Mouse (Mus musculus): ENCODE results near the gene Arel1. TPM values are rescaled to one million over a fixed set of nuclear protein-coding genes. Genes with fewer than 3 reads are reported as not detected.
A peak's percentile ranks its signal among the peaks of the same experiment; 100 is the strongest.

Gene Arel1
- 16.9 and 28.6 TPM in 2 replicates for polyA plus RNA-seq (2011; ENCODE audit: insufficient read depth, insufficient read length, low replicate concordance, missing spikeins)

DNA sequence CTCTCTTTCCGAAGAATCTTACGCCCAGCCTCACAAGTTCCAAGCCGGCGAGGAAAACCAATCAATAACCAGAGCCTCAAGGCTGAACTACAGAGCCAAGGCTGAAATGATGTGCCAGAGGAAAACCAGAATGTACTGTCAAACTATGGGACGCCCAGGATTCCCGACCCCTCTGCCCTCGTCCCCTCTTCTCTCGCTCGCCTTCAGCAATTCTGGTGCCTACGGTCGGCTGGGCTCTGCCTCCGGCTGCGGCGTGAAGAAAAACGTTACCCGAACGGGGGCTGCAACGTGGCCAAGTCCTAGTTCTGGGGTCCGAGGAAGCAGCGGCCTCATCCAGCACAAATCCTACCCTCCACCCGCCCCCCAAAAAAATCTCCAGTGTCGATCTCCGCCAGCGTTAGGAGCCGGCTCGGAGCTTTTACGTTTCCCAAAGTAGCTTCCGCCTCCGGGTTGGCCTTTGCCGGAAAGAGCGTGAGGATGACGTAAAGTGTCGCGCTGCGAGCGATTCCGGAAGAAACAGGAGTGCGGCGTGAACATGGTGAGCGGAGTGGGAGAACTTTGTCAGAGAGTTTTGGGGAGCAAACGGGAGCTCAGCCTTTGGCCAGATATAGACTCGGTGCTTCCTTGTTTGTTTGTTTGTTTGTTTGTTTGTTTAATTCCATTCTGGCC is at the start of gene Arel1, which contains the start of gene Fcf1:
TSS of gene Arel1 (minus strand) at position 473 of the 669 bp plus-strand sequence.
TSS of gene Fcf1 (plus strand) at position 470 of the 669 bp plus-strand sequence.
- WGBS = under 1% methylated on average over 42 of the region's 42 CpGs
- peak within 1 kb of the TSS; percentile 94 for H3K4me3 ChIP-seq (replicated peaks; ENCODE audit: control insufficient read depth, low read depth, low read length)
- TF ChIP-seq POLR2A (IDR thresholded peaks at IDR 0.05; ENCODE audit: borderline replicate concordance, control insufficient read depth, low read depth, low read length) (peak; percentile 57; the same call in 1 of the 2 replicates), CTCF (IDR thresholded peaks at IDR 0.05; ENCODE audit: control insufficient read depth, insufficient read depth, low read length) (no peak)
- peaks cover 3% of the 10 kb centered on the region for H3K4me1 ChIP-seq (ENCODE audit: control insufficient read depth, insufficient read depth, low read length)
- peak within 1 kb of the TSS; percentile 71 for H3K27ac ChIP-seq (ENCODE audit: control insufficient read depth, insufficient read depth, low read depth, low read length, poor library complexity)

DNA sequence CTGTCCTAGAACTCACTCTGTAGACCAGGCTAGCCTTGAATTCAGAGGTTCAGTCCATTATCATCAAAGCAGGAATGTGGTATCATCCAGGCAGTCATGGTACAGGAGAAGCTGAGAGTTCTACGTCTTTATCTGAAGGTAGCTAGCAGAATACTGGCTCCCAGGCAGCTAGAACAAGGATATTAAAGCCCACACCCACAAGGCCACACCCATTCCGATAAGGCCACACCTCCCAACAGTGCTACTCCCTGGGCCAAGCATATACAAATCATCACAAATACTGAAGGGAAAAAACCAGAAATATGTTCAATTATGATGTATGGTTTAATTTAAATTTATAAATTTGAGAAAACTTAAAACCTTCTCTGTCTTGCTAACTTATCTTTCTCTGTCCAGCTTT is 41.5 kb upstream of the Arel1 start:
- Histone ChIP-seq H3K4me3 (replicated peaks; ENCODE audit: control insufficient read depth, low read depth, low read length) (no peak overlapping the region), H3K4me1 (ENCODE audit: control insufficient read depth, insufficient read depth, low read length) (no peaks in the 10 kb centered on the region), H3K27ac (ENCODE audit: control insufficient read depth, insufficient read depth, low read depth, low read length, poor library complexity) (no peak overlapping the region)
- TF ChIP-seq POLR2A (IDR thresholded peaks at IDR 0.05; ENCODE audit: borderline replicate concordance, control insufficient read depth, low read depth, low read length) = no peak
- no peak for TF ChIP-seq CTCF (IDR thresholded peaks at IDR 0.05; ENCODE audit: control insufficient read depth, insufficient read depth, low read length)
- WGBS = 77% methylated on average over 2 of the region's 2 CpGs

DNA sequence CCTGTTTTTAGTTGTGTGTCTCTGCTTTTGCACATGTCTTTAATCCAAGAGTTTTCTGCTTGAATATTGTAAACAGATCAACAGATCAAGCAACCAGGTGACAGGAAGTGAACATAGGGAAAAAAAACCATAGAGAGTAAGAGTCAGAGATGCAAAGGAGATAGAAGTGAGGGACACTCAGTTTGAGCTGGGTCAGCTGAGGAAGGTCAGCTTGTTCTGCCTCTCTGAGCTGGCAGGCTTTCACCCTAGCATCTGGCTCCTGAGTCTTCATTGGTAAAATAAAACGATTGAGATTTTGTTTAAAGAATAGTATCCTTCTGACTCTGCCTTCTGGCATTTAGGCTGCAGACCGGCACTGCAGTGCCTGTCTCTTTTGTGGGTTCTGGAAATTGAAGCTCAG is 39.8 kb upstream of the Arel1 start:
- no peak for TF ChIP-seq CTCF (IDR thresholded peaks at IDR 0.05; ENCODE audit: control insufficient read depth, insufficient read depth, low read length)
- TF ChIP-seq POLR2A (IDR thresholded peaks at IDR 0.05; ENCODE audit: borderline replicate concordance, control insufficient read depth, low read depth, low read length) = no peak
- whole genome bisulfite sequencing = 84% methylated on average over 2 of the region's 2 CpGs
- H3K4me3 ChIP-seq (replicated peaks; ENCODE audit: control insufficient read depth, low read depth, low read length) = no peak overlapping the region
- no peaks in the 10 kb centered on the region for H3K4me1 ChIP-seq (ENCODE audit: control insufficient read depth, insufficient read depth, low read length)
- no peak overlapping the region for H3K27ac ChIP-seq (ENCODE audit: control insufficient read depth, insufficient read depth, low read depth, low read length, poor library complexity)

DNA sequence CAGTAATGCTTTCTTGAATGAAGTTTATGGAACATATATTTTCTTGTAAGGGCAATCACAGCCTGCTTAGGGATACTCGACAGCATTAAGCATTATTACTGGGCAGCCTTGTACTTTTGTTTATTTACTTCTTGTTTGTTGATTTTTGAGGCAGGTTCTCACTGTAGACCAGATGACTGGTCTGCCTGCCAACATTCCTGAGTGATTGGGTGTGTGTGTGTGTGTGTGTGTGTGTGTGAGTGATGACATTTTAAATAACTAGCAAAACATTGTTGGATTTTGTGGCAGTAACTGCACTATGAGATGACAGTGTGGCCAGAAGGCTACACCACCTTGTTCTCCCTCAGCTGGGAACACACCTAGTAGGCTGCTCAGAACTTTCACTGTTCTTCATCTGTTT is 39.1 kb upstream of the Arel1 start:
- 67% methylated on average over 1 of the region's 1 CpGs for WGBS
- TF ChIP-seq CTCF (IDR thresholded peaks at IDR 0.05; ENCODE audit: control insufficient read depth, insufficient read depth, low read length) (no peak), POLR2A (IDR thresholded peaks at IDR 0.05; ENCODE audit: borderline replicate concordance, control insufficient read depth, low read depth, low read length) (no peak)
- Histone ChIP-seq H3K4me3 (replicated peaks; ENCODE audit: control insufficient read depth, low read depth, low read length) (no peak overlapping the region), H3K4me1 (ENCODE audit: control insufficient read depth, insufficient read depth, low read length) (no peaks in the 10 kb centered on the region), H3K27ac (ENCODE audit: control insufficient read depth, insufficient read depth, low read depth, low read length, poor library complexity) (no peak overlapping the region)

DNA sequence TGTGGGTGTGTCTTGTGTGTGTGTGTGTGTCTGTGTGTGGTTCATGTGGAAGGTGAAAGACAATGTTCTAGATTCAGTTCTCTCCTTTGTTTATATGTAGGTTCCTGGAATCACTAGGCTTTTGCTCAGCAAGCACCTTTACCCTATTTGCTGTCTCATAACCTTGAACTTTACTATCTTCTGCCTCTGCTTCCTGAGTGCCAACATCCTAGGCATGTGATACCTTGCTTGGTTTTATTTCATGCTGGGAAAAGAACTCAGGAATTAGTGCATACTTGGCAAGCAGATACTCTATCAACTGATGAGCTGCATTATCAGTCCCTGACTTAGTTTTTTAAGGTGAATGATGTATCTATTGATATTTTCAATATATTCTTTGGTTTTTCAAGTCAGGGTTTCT is 36.3 kb upstream of the Arel1 start:
- no peaks in the 10 kb centered on the region for H3K4me1 ChIP-seq (ENCODE audit: control insufficient read depth, insufficient read depth, low read length)
- no peak overlapping the region for H3K27ac ChIP-seq (ENCODE audit: control insufficient read depth, insufficient read depth, low read depth, low read length, poor library complexity)
- no peak overlapping the region for H3K4me3 ChIP-seq (replicated peaks; ENCODE audit: control insufficient read depth, low read depth, low read length)
- TF ChIP-seq POLR2A (IDR thresholded peaks at IDR 0.05; ENCODE audit: borderline replicate concordance, control insufficient read depth, low read depth, low read length) (no peak), CTCF (IDR thresholded peaks at IDR 0.05; ENCODE audit: control insufficient read depth, insufficient read depth, low read length) (no peak)

DNA sequence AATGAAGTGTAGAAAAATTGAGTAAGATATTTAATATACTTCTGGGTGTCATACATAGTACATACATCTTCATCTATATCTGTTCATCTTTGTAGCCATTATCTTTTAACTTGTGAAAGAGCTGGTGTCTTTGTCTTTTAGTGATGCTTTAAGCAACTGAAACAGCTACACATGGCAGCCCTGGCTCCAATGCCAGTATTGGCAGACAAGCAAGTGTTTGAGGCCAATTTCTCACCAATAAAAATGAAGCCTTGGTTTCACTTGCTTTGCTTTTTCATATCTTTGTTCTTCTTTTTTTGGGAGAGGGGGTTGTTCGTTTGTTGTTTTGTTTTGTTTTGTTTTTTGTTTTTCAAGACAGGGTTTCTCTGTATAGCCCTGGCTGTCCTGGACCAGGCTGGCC is 35.5 kb upstream of the Arel1 start:
- H3K4me1 ChIP-seq (ENCODE audit: control insufficient read depth, insufficient read depth, low read length) = no peaks in the 10 kb centered on the region
- TF ChIP-seq CTCF (IDR thresholded peaks at IDR 0.05; ENCODE audit: control insufficient read depth, insufficient read depth, low read length) (no peak), POLR2A (IDR thresholded peaks at IDR 0.05; ENCODE audit: borderline replicate concordance, control insufficient read depth, low read depth, low read length) (no peak)
- 77% methylated on average over 1 of the region's 1 CpGs for WGBS
- no peak overlapping the region for H3K4me3 ChIP-seq (replicated peaks; ENCODE audit: control insufficient read depth, low read depth, low read length)
- no peak overlapping the region for H3K27ac ChIP-seq (ENCODE audit: control insufficient read depth, insufficient read depth, low read depth, low read length, poor library complexity)

DNA sequence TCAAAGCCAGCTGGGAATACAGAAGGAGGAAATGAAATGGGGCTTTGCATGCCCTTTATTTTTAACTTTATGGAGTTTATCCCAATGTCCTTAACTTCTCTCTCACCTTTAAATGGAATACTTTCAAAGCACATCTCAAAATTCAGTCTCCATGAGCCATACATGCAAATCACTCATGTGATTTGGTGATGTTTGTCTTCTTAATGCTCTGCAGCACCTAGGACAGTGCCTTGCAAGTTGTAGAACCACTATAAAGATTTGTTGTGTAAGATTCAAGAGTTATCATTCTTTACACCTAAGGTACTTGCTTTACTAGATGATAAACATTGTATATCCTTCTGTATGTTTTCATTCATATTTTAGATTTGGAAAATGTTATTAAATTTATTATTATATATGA is 28.4 kb upstream of the Arel1 start:
- no peak overlapping the region for H3K4me3 ChIP-seq (replicated peaks; ENCODE audit: control insufficient read depth, low read depth, low read length)
- H3K27ac ChIP-seq (ENCODE audit: control insufficient read depth, insufficient read depth, low read depth, low read length, poor library complexity) = no peak overlapping the region
- TF ChIP-seq POLR2A (IDR thresholded peaks at IDR 0.05; ENCODE audit: borderline replicate concordance, control insufficient read depth, low read depth, low read length) (no peak), CTCF (IDR thresholded peaks at IDR 0.05; ENCODE audit: control insufficient read depth, insufficient read depth, low read length) (no peak)
- peaks cover 1% of the 10 kb centered on the region; the same call in 1 of the 2 replicates for H3K4me1 ChIP-seq (ENCODE audit: control insufficient read depth, insufficient read depth, low read length)

DNA sequence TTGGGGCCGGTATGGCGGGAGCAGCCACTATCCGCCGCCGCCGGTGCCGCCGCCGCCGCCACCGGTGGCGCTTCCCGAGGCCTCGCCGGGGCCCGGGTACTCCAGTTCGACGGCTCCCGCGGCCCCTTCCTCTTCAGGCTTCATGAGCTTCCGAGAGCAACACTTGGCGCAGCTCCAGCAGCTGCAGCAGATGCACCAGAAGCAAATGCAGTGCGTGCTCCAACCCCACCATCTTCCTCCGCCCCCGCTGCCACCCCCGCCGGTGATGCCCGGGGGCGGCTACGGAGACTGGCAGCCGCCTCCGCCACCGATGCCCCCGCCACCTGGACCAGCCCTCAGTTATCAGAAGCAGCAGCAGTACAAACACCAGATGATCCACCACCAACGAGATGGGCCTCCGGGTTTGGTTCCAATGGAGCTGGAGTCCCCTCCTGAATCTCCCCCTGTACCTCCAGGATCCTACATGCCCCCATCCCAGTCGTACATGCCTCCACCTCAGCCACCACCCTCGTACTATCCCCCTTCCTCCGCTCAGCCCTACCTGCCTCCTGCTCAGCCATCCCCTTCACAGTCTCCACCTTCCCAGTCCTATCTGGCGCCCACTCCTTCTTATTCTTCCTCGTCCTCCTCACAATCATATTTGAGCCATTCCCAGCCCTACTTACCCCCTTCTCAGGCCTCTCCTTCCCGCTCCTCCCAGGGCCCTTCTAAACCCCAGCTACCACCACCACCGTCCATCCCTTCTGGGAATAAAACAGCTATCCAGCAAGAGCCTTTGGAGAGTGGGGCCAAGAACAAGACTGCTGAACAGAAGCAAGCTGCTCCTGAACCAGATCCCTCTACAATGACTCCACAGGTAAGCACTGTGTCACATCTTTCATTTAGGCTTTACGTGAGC is 26.1 kb upstream of the Arel1 start:
- TF ChIP-seq POLR2A (IDR thresholded peaks at IDR 0.05; ENCODE audit: borderline replicate concordance, control insufficient read depth, low read depth, low read length) (no peak), CTCF (IDR thresholded peaks at IDR 0.05; ENCODE audit: control insufficient read depth, insufficient read depth, low read length) (no peak)
- Histone ChIP-seq H3K27ac (ENCODE audit: control insufficient read depth, insufficient read depth, low read depth, low read length, poor library complexity) (peak overlapping the region; percentile 72), H3K4me3 (replicated peaks; ENCODE audit: control insufficient read depth, low read depth, low read length) (peak overlapping the region; percentile 90), H3K4me1 (ENCODE audit: control insufficient read depth, insufficient read depth, low read length) (peaks cover 1% of the 10 kb centered on the region; the same call in 1 of the 2 replicates)
- under 1% methylated on average over 44 of the region's 44 CpGs for WGBS

Measured in bone marrow, adult 2 months (tissue).